Mouse (Mus musculus) left cerebral cortex, adult 18-20 months (tissue): Measurements from ENCODE around the gene Dok7. TPM values are rescaled to one million over a fixed set of nuclear protein-coding genes. Genes with fewer than 3 reads are reported as not detected.

Source experiments
- DNase-seq, 2 experiments: peaks; one replicate each; pipeline ENCODE4 v3.0.0; 2021 to 2022; ENCODE audit warnings: low spot score in 2 of 2, mixed read lengths in 1 of 2
- microRNA-seq, 2 experiments: library from miRNA; unstranded; fragments of <30 nt; microRNA quantifications; one replicate each; pipeline ENCODE4 v1.2.0; 2021
- total RNA-seq, 2 experiments: library from RNA; stranded (reverse); gene quantifications; 2 replicates each; pipeline ENCODE4 v1.2.3; 2021

Dok7 gene
- total RNA-seq, 2 experiments from 2014 or later, result 24.7 to 26.6 TPM

- no peak for DNase-seq
Measured at GRCm38 (mm10) chr5:35116002-35116401, 59.4 kb downstream of the Dok7 start.

GRCm38 (mm10) chr5:35117633-35118032 lies 61.1 kb downstream of the Dok7 start:
- DNase-seq, result no peak

GRCm38 (mm10) chr5:35118418-35118817 lies 61.9 kb downstream of the Dok7 start:
- no peak for DNase-seq

- DNase-seq, result peak in 1 of 2 experiments; percentile 24
Measured at GRCm38 (mm10) chr5:35120024-35120423, 63.5 kb downstream of the Dok7 start.

- peak; percentile 60 to 78 for DNase-seq
Measured at GRCm38 (mm10) chr5:35129208-35129607, 72.6 kb downstream of the Dok7 start.

- peak in 1 of 2 experiments; percentile 39 for DNase-seq
Measured at GRCm38 (mm10) chr5:35129767-35130191, 73.2 kb downstream of the Dok7 start.

GRCm38 (mm10) chr5:35131237-35131636 lies 74.7 kb downstream of the Dok7 start:
- no peak for DNase-seq

- DNase-seq, result peak; percentile 83 to 89
Measured at GRCm38 (mm10) chr5:35131773-35132172, 75.2 kb downstream of the Dok7 start.

GRCm38 (mm10) chr5:35132278-35132980 lies 75.9 kb downstream of the Dok7 start:
- DNase-seq, result no peak

- no peak for DNase-seq
Measured at GRCm38 (mm10) chr5:35133468-35133867, 76.9 kb downstream of the Dok7 start.

GRCm38 (mm10) chr5:35134286-35134685 lies 77.7 kb downstream of the Dok7 start:
- DNase-seq, result no peak

- no peak for DNase-seq
Measured at GRCm38 (mm10) chr5:35135903-35136302, 79.3 kb downstream of the Dok7 start.

Small RNA genes lying within 50 kb of the gene (microRNA-seq; reads per million reads assigned to microRNA genes)
- 19.9 to 20.6 reads per million in 2 experiments for gene Mir3097

Other genes with a start within 250 kb of the Dok7 start
- gene Msantd1, start 148.8 kb upstream of the Dok7 start, total RNA-seq, result 1 to 10 TPM; 3.8 to 6.4 TPM
- gene Rgs12, start 107.3 kb upstream of the Dok7 start, total RNA-seq, result 10 to 100 TPM; 49.6 to 50.4 TPM
- 1 to 10 TPM; 1.1 to 1.7 TPM for gene Hgfac, start 15.3 kb upstream of the Dok7 start, total RNA-seq
- gene Lrpap1, start 49.0 kb downstream of the Dok7 start, total RNA-seq, result 100 to 1,000 TPM; 142 to 156 TPM
- gene Adra2c, start 221.6 kb downstream of the Dok7 start, total RNA-seq, result 10 to 100 TPM; 25.6 to 28.9 TPM